Mouse (Mus musculus) heart, postnatal 0 days (tissue): ENCODE measurements at regions not wholly inside any gene's neighbourhood (a gene's known extent, or its start where the extent isn't known, plus 50 kb on each side); places are given as distances from the start of the nearest gene placed in this dataset.

Source experiments
- CTCF ChIP-seq: IDR thresholded peaks from 2 replicates; pipeline ENCODE4 v1.5.1; 2016; ENCODE audit warnings: antibody characterized with exemption, control low read depth, low read depth
- EP300 ChIP-seq: IDR thresholded peaks from 2 replicates; pipeline ENCODE4 v1.6.1; 2016; ENCODE audit warnings: antibody characterized with exemption, low read depth

GRCm38 (mm10) chr11:57916016-57916415 lies 83.4 kb upstream of the Hand1 start:
- no peak for TF ChIP-seq EP300
- TF ChIP-seq CTCF: no peak
